Mouse (Mus musculus): Measurements from ENCODE around the gene Zfp292. TPM values are rescaled to one million over a fixed set of nuclear protein-coding genes. Genes with fewer than 3 reads are reported as not detected.

Gene Zfp292
- polyA plus RNA-seq, 1 experiment from 2014 or later, result 26.0 TPM

GRCm38 (mm10) chr4:34880921-34881650 lies 1.7 kb downstream of the Zfp292 start:
- peaks cover 3% of the 10 kb centered on the region; the same call in 1 of the 2 replicates for H3K9me3 ChIP-seq
- peak overlapping the region; percentile 99; the same call in 1 of the 2 replicates for H3K9ac ChIP-seq
- H3K27ac ChIP-seq, result no peak overlapping the region
- 87% methylated on average over 10 of the region's 10 CpGs for WGBS
- H3K36me3 ChIP-seq, result peaks cover 29% of the 10 kb centered on the region
- H3K27me3 ChIP-seq, result no peaks in the 10 kb centered on the region
- ATAC-seq (ENCODE audit: low FRiP score, low read depth), result no peak
- peaks cover 25% of the 10 kb centered on the region for H3K4me1 ChIP-seq
- peak overlapping the region; percentile 79 for H3K4me2 ChIP-seq (replicated peaks)
- peak overlapping the region; percentile 98 for H3K4me3 ChIP-seq

- ATAC-seq (ENCODE audit: low FRiP score, low read depth), result no peak
- H3K27ac ChIP-seq, result no peak overlapping the region
- WGBS, result 67% methylated on average over 1 of the region's 1 CpGs
- no peak overlapping the region for H3K4me3 ChIP-seq
- H3K4me1 ChIP-seq, result no peaks in the 10 kb centered on the region; the same call in 1 of the 2 replicates
- H3K27me3 ChIP-seq, result no peaks in the 10 kb centered on the region
- peaks cover 26% of the 10 kb centered on the region for H3K36me3 ChIP-seq
- no peak overlapping the region for H3K9ac ChIP-seq
- H3K9me3 ChIP-seq, result peaks cover 3% of the 10 kb centered on the region; the same call in 1 of the 2 replicates
- H3K4me2 ChIP-seq (replicated peaks), result no peak overlapping the region
Measured at GRCm38 (mm10) chr4:34874234-34874633, 8.5 kb downstream of the Zfp292 start.

GRCm38 (mm10) chr4:34872896-34873495 lies 9.8 kb downstream of the Zfp292 start:
- Histone ChIP-seq H3K27me3 (no peaks in the 10 kb centered on the region), H3K4me2 (replicated peaks) (no peak overlapping the region), H3K9ac (no peak overlapping the region), H3K36me3 (peaks cover 17% of the 10 kb centered on the region), H3K4me1 (no peaks in the 10 kb centered on the region; the same call in 1 of the 2 replicates), H3K27ac (no peak overlapping the region), H3K4me3 (no peak overlapping the region), H3K9me3 (peaks cover 3% of the 10 kb centered on the region; the same call in 1 of the 2 replicates)
- no peak for ATAC-seq (ENCODE audit: low FRiP score, low read depth)
- 89% methylated on average over 4 of the region's 4 CpGs for WGBS

GRCm38 (mm10) chr4:34869813-34870212 lies 12.9 kb downstream of the Zfp292 start:
- H3K27me3 ChIP-seq, result no peaks in the 10 kb centered on the region

GRCm38 (mm10) chr4:34861438-34861837 lies 21.3 kb downstream of the Zfp292 start:
- Histone ChIP-seq H3K9ac (no peak overlapping the region), H3K4me1 (peaks cover 21% of the 10 kb centered on the region), H3K4me2 (replicated peaks) (no peak overlapping the region), H3K36me3 (no peaks in the 10 kb centered on the region), H3K27ac (no peak overlapping the region), H3K4me3 (no peak overlapping the region), H3K27me3 (no peaks in the 10 kb centered on the region), H3K9me3 (no peaks in the 10 kb centered on the region)
- 86% methylated on average over 3 of the region's 3 CpGs for WGBS
- ATAC-seq (ENCODE audit: low FRiP score, low read depth), result no peak

More at GRCm38 (mm10) chr4:34869813-34870212, 12.9 kb downstream of the Zfp292 start:
- no peak for ATAC-seq (ENCODE audit: low FRiP score, low read depth)
- Histone ChIP-seq H3K36me3 (no peaks in the 10 kb centered on the region), H3K4me2 (replicated peaks) (no peak overlapping the region), H3K9me3 (no peaks in the 10 kb centered on the region), H3K4me1 (no peaks in the 10 kb centered on the region; the same call in 1 of the 2 replicates), H3K9ac (no peak overlapping the region), H3K27ac (no peak overlapping the region), H3K4me3 (no peak overlapping the region)
- WGBS, result 79% methylated on average over 3 of the region's 3 CpGs

- peaks cover 21% of the 10 kb centered on the region for H3K4me1 ChIP-seq
- H3K27me3 ChIP-seq, result no peaks in the 10 kb centered on the region
- 87% methylated on average over 3 of the region's 3 CpGs for WGBS
- no peak for ATAC-seq (ENCODE audit: low FRiP score, low read depth)
- H3K36me3 ChIP-seq, result peaks cover 2% of the 10 kb centered on the region
- H3K9ac ChIP-seq, result no peak overlapping the region
- H3K4me3 ChIP-seq, result no peak overlapping the region
- H3K9me3 ChIP-seq, result 0 out of 2 replicates have a peak, but pooled peaks cover 1% of the 10 kb centered on the region
- H3K27ac ChIP-seq, result no peak overlapping the region
- no peak overlapping the region for H3K4me2 ChIP-seq (replicated peaks)
Measured at GRCm38 (mm10) chr4:34859416-34859815, 23.3 kb downstream of the Zfp292 start.

- Histone ChIP-seq H3K27me3 (no peaks in the 10 kb centered on the region), H3K9me3 (0 out of 2 replicates have a peak, but pooled peaks cover 5% of the 10 kb centered on the region), H3K4me2 (replicated peaks) (no peak overlapping the region), H3K36me3 (peaks cover 7% of the 10 kb centered on the region), H3K9ac (no peak overlapping the region), H3K4me1 (peaks cover 21% of the 10 kb centered on the region), H3K27ac (no peak overlapping the region), H3K4me3 (no peak overlapping the region)
- 97% methylated on average over 3 of the region's 3 CpGs for WGBS
- ATAC-seq (ENCODE audit: low FRiP score, low read depth), result no peak
Measured at GRCm38 (mm10) chr4:34858903-34859302, 23.9 kb downstream of the Zfp292 start.

GRCm38 (mm10) chr4:34855966-34856365 lies 26.8 kb downstream of the Zfp292 start:
- 21% methylated on average over 1 of the region's 1 CpGs for WGBS
- H3K9me3 ChIP-seq, result peaks cover 8% of the 10 kb centered on the region; the same call in 1 of the 2 replicates
- no peak for ATAC-seq (ENCODE audit: low FRiP score, low read depth)

GRCm38 (mm10) chr4:34852051-34852450 lies 30.7 kb downstream of the Zfp292 start:
- no peak for ATAC-seq (ENCODE audit: low FRiP score, low read depth)
- Histone ChIP-seq H3K4me2 (replicated peaks) (no peak overlapping the region), H3K4me1 (no peaks in the 10 kb centered on the region; the same call in 1 of the 2 replicates), H3K36me3 (peaks cover 33% of the 10 kb centered on the region), H3K4me3 (no peak overlapping the region), H3K9ac (no peak overlapping the region), H3K9me3 (peaks cover 8% of the 10 kb centered on the region; the same call in 1 of the 2 replicates), H3K27ac (no peak overlapping the region), H3K27me3 (no peaks in the 10 kb centered on the region)
- 95% methylated on average over 7 of the region's 7 CpGs for whole genome bisulfite sequencing

More at GRCm38 (mm10) chr4:34855966-34856365, 26.8 kb downstream of the Zfp292 start:
- Histone ChIP-seq H3K4me1 (peaks cover 21% of the 10 kb centered on the region), H3K9ac (no peak overlapping the region), H3K4me3 (no peak overlapping the region), H3K27me3 (no peaks in the 10 kb centered on the region), H3K36me3 (peaks cover 30% of the 10 kb centered on the region), H3K27ac (no peak overlapping the region), H3K4me2 (replicated peaks) (no peak overlapping the region)

GRCm38 (mm10) chr4:34850156-34850555 lies 32.6 kb downstream of the Zfp292 start:
- Histone ChIP-seq H3K27me3 (no peaks in the 10 kb centered on the region), H3K36me3 (peaks cover 33% of the 10 kb centered on the region), H3K4me3 (no peak overlapping the region), H3K4me1 (no peaks in the 10 kb centered on the region; the same call in 1 of the 2 replicates), H3K27ac (no peak overlapping the region), H3K4me2 (replicated peaks) (no peak overlapping the region), H3K9me3 (peaks cover 8% of the 10 kb centered on the region; the same call in 1 of the 2 replicates), H3K9ac (no peak overlapping the region)
- WGBS, result 92% methylated on average over 2 of the region's 2 CpGs
- no peak for ATAC-seq (ENCODE audit: low FRiP score, low read depth)

- H3K4me1 ChIP-seq, result peaks cover 10% of the 10 kb centered on the region; the same call in 1 of the 2 replicates
- H3K9me3 ChIP-seq, result no peaks in the 10 kb centered on the region; the same call in 1 of the 2 replicates
- peaks cover 18% of the 10 kb centered on the region for H3K36me3 ChIP-seq
- ATAC-seq (ENCODE audit: low FRiP score, low read depth), result no peak
- no peak overlapping the region for H3K4me2 ChIP-seq (replicated peaks)
- no peak overlapping the region for H3K4me3 ChIP-seq
- H3K9ac ChIP-seq, result no peak overlapping the region
- no peak overlapping the region for H3K27ac ChIP-seq
- WGBS, result 90% methylated on average over 6 of the region's 6 CpGs
- no peaks in the 10 kb centered on the region for H3K27me3 ChIP-seq
Measured at GRCm38 (mm10) chr4:34847679-34848309, 35.0 kb downstream of the Zfp292 start.

- 93% methylated on average over 1 of the region's 1 CpGs for WGBS
- H3K4me2 ChIP-seq (replicated peaks), result no peak overlapping the region
Measured at GRCm38 (mm10) chr4:34843839-34844238, 38.9 kb downstream of the Zfp292 start.

More at GRCm38 (mm10) chr4:34843839-34844238, 38.9 kb downstream of the Zfp292 start:
- 0 out of 2 replicates have a peak, but pooled peaks have one; percentile 44 for ATAC-seq (ENCODE audit: low FRiP score, low read depth)
- H3K4me3 ChIP-seq, result no peak overlapping the region
- H3K27ac ChIP-seq, result no peak overlapping the region
- no peaks in the 10 kb centered on the region for H3K27me3 ChIP-seq
- H3K9ac ChIP-seq, result no peak overlapping the region
- peaks cover 4% of the 10 kb centered on the region for H3K36me3 ChIP-seq
- H3K9me3 ChIP-seq, result no peaks in the 10 kb centered on the region
- peaks cover 10% of the 10 kb centered on the region; the same call in 1 of the 2 replicates for H3K4me1 ChIP-seq
